Mouse (Mus musculus) erythroblast, adult 5-6 weeks (primary cell): ENCODE results near the gene Olfr1424. TPM values are rescaled to one million over a fixed set of nuclear protein-coding genes. Genes with fewer than 3 reads are reported as not detected.

Experiments used
- ATAC-seq: replicated peaks from 2 replicates; pipeline ENCODE4 v1.8.0; 2016; ENCODE audit warnings: moderate number of reproducible peaks, mild to moderate bottlenecking, moderate TSS enrichment, inconsistent platforms; ENCODE audit not compliant: poor library complexity, low FRiP score, severe bottlenecking
- total RNA-seq, 2 experiments: library from RNA; stranded (forward) in 1 of 2; stranded (reverse) in 1 of 2; fragments of 150-400 nt in 1 of 2; fragments of 200-764, 138-1000 nt in 1 of 2; gene quantifications; 2 replicates each; pipeline versions ENCODE4 v1.2.3 to v1.2.4; 2015 to 2017; ENCODE audit warnings: low replicate concordance in 2 of 2

Olfr1424 gene
- total RNA-seq, 2 experiments from 2014 or later: not detected

DNA sequence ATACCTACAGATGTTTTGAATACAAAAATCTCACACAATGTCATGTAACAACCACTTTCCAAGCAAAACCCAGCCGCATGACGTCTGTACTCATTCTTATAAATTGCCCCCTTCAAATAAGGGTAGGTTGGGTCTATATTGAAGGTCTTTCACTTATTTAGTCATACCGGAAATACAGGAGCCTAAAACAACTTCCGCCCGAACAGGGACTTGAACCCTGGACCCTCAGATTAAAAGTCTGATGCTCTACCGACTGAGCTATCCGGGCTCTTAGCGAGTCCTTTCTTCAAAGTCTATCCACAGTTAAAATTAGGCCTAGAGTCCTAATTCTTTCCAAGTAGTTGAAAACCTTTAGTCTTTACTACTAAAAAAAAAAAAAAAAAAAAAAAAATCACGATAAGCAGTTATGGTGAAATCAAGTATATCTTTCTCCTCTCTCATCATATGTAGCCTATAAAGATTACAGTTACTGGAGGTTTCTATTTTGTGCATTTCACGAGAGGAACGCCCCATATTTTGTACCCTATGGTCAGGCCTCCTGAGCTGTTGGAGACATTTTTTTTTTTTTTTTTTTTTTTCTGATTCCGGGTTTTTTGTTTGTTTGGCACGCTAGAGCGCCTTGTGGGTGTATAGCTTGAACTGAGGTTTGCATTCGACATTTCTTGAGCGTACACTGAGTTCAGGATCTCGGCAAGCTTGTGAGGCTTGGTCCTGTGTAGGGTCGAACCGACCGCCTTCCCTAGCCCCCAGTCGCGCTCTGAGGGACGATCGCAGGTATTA is 52.8 kb downstream of the Olfr1424 start:
- no peak for ATAC-seq

Other genes starting within 250 kb of the Olfr1424 start
- gene Stx3, start 243.3 kb downstream of the Olfr1424 start, total RNA-seq (2015; ENCODE audit: low replicate concordance): 0.19 and 3.6 TPM in 2 replicates
- 3.9 and 4.5 TPM in 2 replicates for gene Stx3, start 243.3 kb downstream of the Olfr1424 start, total RNA-seq (2017; ENCODE audit: low replicate concordance)
- gene Olfr1417, start 223.5 kb downstream of the Olfr1424 start, total RNA-seq (2015; ENCODE audit: low replicate concordance): not detected in 2 replicates
- gene Olfr1417, start 223.5 kb downstream of the Olfr1424 start, total RNA-seq (2017; ENCODE audit: low replicate concordance): not detected in 2 replicates
- gene Olfr1418, start 201.6 kb downstream of the Olfr1424 start, total RNA-seq (2015; ENCODE audit: low replicate concordance): not detected in 2 replicates
- not detected in 2 replicates for gene Olfr1418, start 201.6 kb downstream of the Olfr1424 start, total RNA-seq (2017; ENCODE audit: low replicate concordance)
- gene Olfr1419, start 187.6 kb downstream of the Olfr1424 start, total RNA-seq (2015; ENCODE audit: low replicate concordance): not detected in 2 replicates
- not detected in 2 replicates for gene Olfr1419, start 187.6 kb downstream of the Olfr1424 start, total RNA-seq (2017; ENCODE audit: low replicate concordance)
- not detected in 2 replicates for gene Olfr1420, start 176.1 kb downstream of the Olfr1424 start, total RNA-seq (2015; ENCODE audit: low replicate concordance)
- not detected in 2 replicates for gene Olfr1420, start 176.1 kb downstream of the Olfr1424 start, total RNA-seq (2017; ENCODE audit: low replicate concordance)
- gene Patl1, start 150.3 kb downstream of the Olfr1424 start, total RNA-seq (2015; ENCODE audit: low replicate concordance): 8.5 and 8.8 TPM in 2 replicates
- gene Patl1, start 150.3 kb downstream of the Olfr1424 start, total RNA-seq (2017; ENCODE audit: low replicate concordance): 2.4 and 3.9 TPM in 2 replicates
- gene Osbp, start 96.7 kb downstream of the Olfr1424 start, total RNA-seq (2015; ENCODE audit: low replicate concordance): 7.1 and 10.6 TPM in 2 replicates
- 12.7 and 14.8 TPM in 2 replicates for gene Osbp, start 96.7 kb downstream of the Olfr1424 start, total RNA-seq (2017; ENCODE audit: low replicate concordance)
- not detected in 2 replicates for gene Olfr1423, start 21.4 kb downstream of the Olfr1424 start, total RNA-seq (2015; ENCODE audit: low replicate concordance)
- not detected in 2 replicates for gene Olfr1423, start 21.4 kb downstream of the Olfr1424 start, total RNA-seq (2017; ENCODE audit: low replicate concordance)
- gene Olfr1425, start 15.0 kb upstream of the Olfr1424 start, total RNA-seq (2015; ENCODE audit: low replicate concordance): not detected in 2 replicates
- gene Olfr1425, start 15.0 kb upstream of the Olfr1424 start, total RNA-seq (2017; ENCODE audit: low replicate concordance): not detected in 2 replicates
- not detected in 2 replicates for gene Olfr1426, start 29.3 kb upstream of the Olfr1424 start, total RNA-seq (2015; ENCODE audit: low replicate concordance)
- not detected in 2 replicates for gene Olfr1426, start 29.3 kb upstream of the Olfr1424 start, total RNA-seq (2017; ENCODE audit: low replicate concordance)
- not detected in 2 replicates for gene Olfr1427, start 40.7 kb upstream of the Olfr1424 start, total RNA-seq (2015; ENCODE audit: low replicate concordance)
- not detected in 2 replicates for gene Olfr1427, start 40.7 kb upstream of the Olfr1424 start, total RNA-seq (2017; ENCODE audit: low replicate concordance)
- gene Olfr1428, start 53.2 kb upstream of the Olfr1424 start, total RNA-seq (2015; ENCODE audit: low replicate concordance): not detected in 2 replicates
- not detected in 2 replicates for gene Olfr1428, start 53.2 kb upstream of the Olfr1424 start, total RNA-seq (2017; ENCODE audit: low replicate concordance)
- not detected in 2 replicates for gene Olfr76, start 60.5 kb upstream of the Olfr1424 start, total RNA-seq (2015; ENCODE audit: low replicate concordance)
- not detected in 2 replicates for gene Olfr76, start 60.5 kb upstream of the Olfr1424 start, total RNA-seq (2017; ENCODE audit: low replicate concordance)
- not detected in 2 replicates for gene Olfr1555-ps1, start 107.4 kb upstream of the Olfr1424 start, total RNA-seq (2015; ENCODE audit: low replicate concordance)
- not detected in 2 replicates for gene Olfr1555-ps1, start 107.4 kb upstream of the Olfr1424 start, total RNA-seq (2017; ENCODE audit: low replicate concordance)
- gene Olfr1431, start 138.0 kb upstream of the Olfr1424 start, total RNA-seq (2015; ENCODE audit: low replicate concordance): not detected in 2 replicates
- gene Olfr1431, start 138.0 kb upstream of the Olfr1424 start, total RNA-seq (2017; ENCODE audit: low replicate concordance): 0.60 TPM in 1 of 2 replicates, not detected in the other
- not detected in 2 replicates for gene Olfr1432, start 169.9 kb upstream of the Olfr1424 start, total RNA-seq (2015; ENCODE audit: low replicate concordance)
- gene Olfr1432, start 169.9 kb upstream of the Olfr1424 start, total RNA-seq (2017; ENCODE audit: low replicate concordance): not detected in 2 replicates
- gene Olfr262, start 179.0 kb upstream of the Olfr1424 start, total RNA-seq (2015; ENCODE audit: low replicate concordance): not detected in 2 replicates
- gene Olfr262, start 179.0 kb upstream of the Olfr1424 start, total RNA-seq (2017; ENCODE audit: low replicate concordance): 0.98 TPM in 1 of 2 replicates, not detected in the other
- gene Olfr235, start 198.3 kb upstream of the Olfr1424 start, total RNA-seq (2015; ENCODE audit: low replicate concordance): not detected in 2 replicates
- not detected in 2 replicates for gene Olfr235, start 198.3 kb upstream of the Olfr1424 start, total RNA-seq (2017; ENCODE audit: low replicate concordance)
- gene Olfr1434, start 217.2 kb upstream of the Olfr1424 start, total RNA-seq (2015; ENCODE audit: low replicate concordance): not detected in 2 replicates
- not detected in 2 replicates for gene Olfr1434, start 217.2 kb upstream of the Olfr1424 start, total RNA-seq (2017; ENCODE audit: low replicate concordance)
- not detected in 2 replicates for gene Olfr1436, start 236.4 kb upstream of the Olfr1424 start, total RNA-seq (2015; ENCODE audit: low replicate concordance)
- not detected in 2 replicates for gene Olfr1436, start 236.4 kb upstream of the Olfr1424 start, total RNA-seq (2017; ENCODE audit: low replicate concordance)